Mouse (Mus musculus) layer of hippocampus, postnatal 36 days (tissue): ENCODE results near the gene Gm10283. TPM values are rescaled to one million over a fixed set of nuclear protein-coding genes. Genes with fewer than 3 reads are reported as not detected.

Experiments used
- total RNA-seq, 2 experiments: library from RNA; stranded (reverse); gene quantifications; 2 replicates each; pipeline ENCODE4 v1.2.3; 2021

The Gm10283 gene
- total RNA-seq, 2 experiments from 2014 or later, result not detected

Other genes with a start within 250 kb of the Gm10283 start
- gene Aadat, start 2.7 kb upstream of the Gm10283 start, total RNA-seq, result under 1 TPM; 0.17 to 0.30 TPM
- 10 to 100 TPM; 43.4 to 47.9 TPM for gene Mfap3l, start 129.6 kb upstream of the Gm10283 start, total RNA-seq